In genomic region chr13:55368401-55368800, GRCm38 (mm10) we compare ENCODE assay signal across 29 mouse cellular contexts. TPM values are rescaled to one million over a fixed set of nuclear protein-coding genes. Genes with fewer than 3 reads are reported as not detected.
A peak's percentile ranks its signal among the peaks of the same experiment; 100 is the strongest.
DNase-seq lines count a peak whose midpoint lies in the region; ATAC-seq and TF ChIP-seq lines count a peak whose summit lies in the region.
"Had no signal": no experiment of that assay in that cellular context is flagged by ENCODE, and none has a peak within 500 bp of the region (broad histone marks: within the 10 kb centered on the region; RNA-seq: fewer than 3 reads in every experiment).

No protein-coding gene starts in this region.

- H3K4me2 ChIP-seq in intestine, postnatal 0 days (replicated peaks; ENCODE audit: low read depth) = no peak overlapping the region
- H3K4me2 ChIP-seq in intestine, embryonic 15.5 days (replicated peaks) = no peak overlapping the region
- no peak overlapping the region for H3K4me2 ChIP-seq in neural tube, embryonic 15.5 days
- H3K4me2 ChIP-seq: embryonic facial prominence, embryonic 15.5 days; heart, embryonic 15.5 days; limb, embryonic 13.5 days; midbrain, embryonic 13.5 days had no signal

- H3K36me3 ChIP-seq in intestine, postnatal 0 days (ENCODE audit: control insufficient read depth, insufficient read depth) = no peaks in the 10 kb centered on the region
- no peaks in the 10 kb centered on the region for H3K36me3 ChIP-seq in intestine, embryonic 15.5 days
- H3K36me3 ChIP-seq in splenic B cell, adult 2 months (ENCODE audit: control insufficient read depth, insufficient read depth, low read length, poor library complexity, severe bottlenecking) = no peaks in the 10 kb centered on the region
- H3K36me3 ChIP-seq in neural tube, embryonic 15.5 days = no peaks in the 10 kb centered on the region
- H3K36me3 ChIP-seq: embryonic facial prominence, embryonic 15.5 days; heart, embryonic 15.5 days; limb, embryonic 13.5 days; midbrain, embryonic 13.5 days had no signal

- H3K9ac ChIP-seq in intestine, postnatal 0 days (ENCODE audit: low read depth, low read length) = no peak overlapping the region
- no peak overlapping the region for H3K9ac ChIP-seq in intestine, embryonic 15.5 days
- H3K9ac ChIP-seq in neural tube, embryonic 15.5 days (replicated peaks) = no peak overlapping the region
- H3K9ac ChIP-seq: embryonic facial prominence, embryonic 15.5 days; forebrain, postnatal 0 days; heart, embryonic 15.5 days; limb, embryonic 13.5 days; midbrain, embryonic 13.5 days had no signal

- no peaks in the 10 kb centered on the region for H3K9me3 ChIP-seq in intestine, postnatal 0 days (ENCODE audit: control insufficient read depth)
- no peaks in the 10 kb centered on the region for H3K9me3 ChIP-seq in intestine, embryonic 15.5 days
- H3K9me3 ChIP-seq in neural tube, embryonic 15.5 days (replicated peaks) = no peaks in the 10 kb centered on the region
- H3K9me3 ChIP-seq: embryonic facial prominence, embryonic 15.5 days; heart, embryonic 15.5 days; limb, embryonic 13.5 days; midbrain, embryonic 13.5 days had no signal

- no peak overlapping the region for H3K4me3 ChIP-seq in intestine, postnatal 0 days (ENCODE audit: low read depth, low read length)
- no peak overlapping the region for H3K4me3 ChIP-seq in intestine, embryonic 15.5 days (replicated peaks)
- H3K4me3 ChIP-seq in layer of hippocampus, adult 2 months = no peak overlapping the region
- no peak overlapping the region for H3K4me3 ChIP-seq in neural tube, embryonic 15.5 days (replicated peaks)
- H3K4me3 ChIP-seq: embryonic facial prominence, embryonic 15.5 days; gastrocnemius, adult 2 months; heart, embryonic 15.5 days; limb, embryonic 13.5 days; midbrain, embryonic 13.5 days; myocyte had no signal

- no peak for DNase-seq in layer of hippocampus, adult 2 months (ENCODE audit: low spot score in 2 of 2)
- no peak for DNase-seq in layer of hippocampus, adult 9-10 months (ENCODE audit: low spot score)
- DNase-seq in A20 (ENCODE audit: low read depth, low spot score) = peak; percentile 64
- peak; percentile 19 for DNase-seq in splenic B cell, adult 2 months (ENCODE audit: low read depth, low spot score)
- no peak for DNase-seq in gastrocnemius, postnatal 10 days
- DNase-seq: adrenal gland, postnatal 36 days; cerebellum, adult 18-20 months; cerebellum, postnatal 36 days; forebrain, postnatal 0 days; gastrocnemius, adult 2 months; heart, adult 18-20 months; heart, postnatal 4 days; lung, postnatal 10 days; right cerebral cortex, postnatal 14 days had no signal

- no peaks in the 10 kb centered on the region for H3K27me3 ChIP-seq in intestine, postnatal 0 days (replicated peaks; ENCODE audit: control insufficient read depth, insufficient read depth, low read length)
- no peaks in the 10 kb centered on the region for H3K27me3 ChIP-seq in intestine, embryonic 15.5 days (replicated peaks)
- no peaks in the 10 kb centered on the region for H3K27me3 ChIP-seq in splenic B cell, adult 2 months (ENCODE audit: control insufficient read depth, insufficient read depth, low read length, poor library complexity, severe bottlenecking)
- H3K27me3 ChIP-seq in neural tube, embryonic 15.5 days (replicated peaks) = peaks cover 25% of the 10 kb centered on the region

- no peak overlapping the region for H3K27ac ChIP-seq in intestine, postnatal 0 days (ENCODE audit: low read depth, low read length)
- H3K27ac ChIP-seq in intestine, embryonic 15.5 days = no peak overlapping the region
- no peak overlapping the region; the same call in 1 of the 2 replicates for H3K27ac ChIP-seq in layer of hippocampus, adult 2 months
- H3K27ac ChIP-seq in neural tube, embryonic 15.5 days (replicated peaks) = no peak overlapping the region
- H3K27ac ChIP-seq: embryonic facial prominence, embryonic 15.5 days; gastrocnemius, adult 2 months; heart, embryonic 15.5 days; hindbrain, postnatal 0 days; limb, embryonic 13.5 days; midbrain, embryonic 13.5 days had no signal

- ATAC-seq in intestine, postnatal 0 days = no peak
- no peak for ATAC-seq in intestine, embryonic 15.5 days
- ATAC-seq in neural tube, embryonic 15.5 days (ENCODE audit: low FRiP score) = no peak
- ATAC-seq: forebrain, postnatal 0 days; hindbrain, postnatal 0 days; midbrain, embryonic 13.5 days had no signal

- WGBS in intestine, postnatal 0 days = 73% methylated on average over 7 of the region's 7 CpGs
- WGBS in intestine, embryonic 15.5 days = 75% methylated on average over 7 of the region's 7 CpGs
- 81% methylated on average over 7 of the region's 7 CpGs for WGBS in neural tube, embryonic 15.5 days

- no peaks in the 10 kb centered on the region for H3K4me1 ChIP-seq in intestine, postnatal 0 days (replicated peaks; ENCODE audit: control insufficient read depth, insufficient read depth, low read length)
- 0 out of 2 replicates have a peak, but pooled peaks cover 3% of the 10 kb centered on the region for H3K4me1 ChIP-seq in intestine, embryonic 15.5 days (replicated peaks)
- no peaks in the 10 kb centered on the region for H3K4me1 ChIP-seq in neural tube, embryonic 15.5 days
- H3K4me1 ChIP-seq: limb, embryonic 13.5 days; midbrain, embryonic 13.5 days had no signal

- TF ChIP-seq CTCF in intestine, postnatal 0 days (IDR thresholded peaks at IDR 0.05; ENCODE audit: low read depth) = peak; percentile 59
- TF ChIP-seq CTCF in layer of hippocampus, adult 2 months (conservative IDR thresholded peaks at IDR 0.05) = peak; percentile 19; the same call in 1 of the 2 replicates

RNA-seq across cellular contexts. Expression of gene Rgs14, which starts 1.1 kb away (rescaled TPM):
- polyA plus RNA-seq in intestine, postnatal 0 days (2015; fragmentation: Nextera tagmentation; extraction: Ambion mirVana) = 1.2 and 1.3 TPM in 2 replicates
- 0.85 and 1.2 TPM in 2 replicates for polyA plus RNA-seq in intestine, embryonic 15.5 days (2015; fragmentation: Nextera tagmentation; extraction: Ambion mirVana)
- 100 to 1,000 TPM; 113 to 119 TPM for total RNA-seq in layer of hippocampus, adult 2 months (2021)
- 0.81 and 2.6 TPM in 2 replicates for polyA plus RNA-seq in neural tube, embryonic 15.5 days (2015; fragmentation: Nextera tagmentation; extraction: Ambion mirVana)
- under 1 TPM; 0.19 to 0.36 TPM for total RNA-seq in gastrocnemius, postnatal 10 days (2021)

RNA-seq across cellular contexts. Expression of gene Lman2, which starts 5.8 kb away (rescaled TPM):
- 85.3 and 93.0 TPM in 2 replicates for polyA plus RNA-seq in intestine, postnatal 0 days (2015; fragmentation: Nextera tagmentation; extraction: Ambion mirVana)
- polyA plus RNA-seq in intestine, embryonic 15.5 days (2015; fragmentation: Nextera tagmentation; extraction: Ambion mirVana) = 121 and 128 TPM in 2 replicates
- total RNA-seq in layer of hippocampus, adult 2 months (2021) = 10 to 100 TPM; 66.2 to 66.8 TPM
- 44.9 and 57.7 TPM in 2 replicates for polyA plus RNA-seq in neural tube, embryonic 15.5 days (2015; fragmentation: Nextera tagmentation; extraction: Ambion mirVana)
- 10 to 100 TPM; 37.0 to 45.1 TPM for total RNA-seq in gastrocnemius, postnatal 10 days (2021)

RNA-seq across cellular contexts. Expression of gene Slc34a1, which starts 29.6 kb away (rescaled TPM):
- polyA plus RNA-seq in intestine, postnatal 0 days (2015; fragmentation: Nextera tagmentation; extraction: Ambion mirVana) = 0.04 and 0.16 TPM in 2 replicates
- polyA plus RNA-seq in intestine, embryonic 15.5 days (2015; fragmentation: Nextera tagmentation; extraction: Ambion mirVana) = not detected in 2 replicates
- under 1 TPM in 1 of 2 experiments, not detected in 1; 0.15 TPM for total RNA-seq in layer of hippocampus, adult 2 months (2021)
- 0.20 TPM in 1 of 2 replicates, not detected in the other for polyA plus RNA-seq in neural tube, embryonic 15.5 days (2015; fragmentation: Nextera tagmentation; extraction: Ambion mirVana)
- under 1 TPM in 1 of 2 experiments, not detected in 1; 0.11 TPM for total RNA-seq in gastrocnemius, postnatal 10 days (2021)
- total RNA-seq: adrenal gland, postnatal 36 days; gastrocnemius, adult 2 months; heart, adult 18-20 months; heart, postnatal 4 days; hindbrain, postnatal 0 days; layer of hippocampus, postnatal 25 days; left cerebral cortex, postnatal 10 days had no signal
- polyA plus RNA-seq: forebrain, postnatal 0 days; heart, embryonic 15.5 days; hindbrain, postnatal 0 days; liver, embryonic 16.5 days; midbrain, embryonic 13.5 days had no signal

RNA-seq across cellular contexts. Expression of gene Mxd3, which starts 38.8 kb away (rescaled TPM):
- polyA plus RNA-seq in intestine, postnatal 0 days (2015; fragmentation: Nextera tagmentation; extraction: Ambion mirVana) = 7.8 and 8.5 TPM in 2 replicates
- polyA plus RNA-seq in intestine, embryonic 15.5 days (2015; fragmentation: Nextera tagmentation; extraction: Ambion mirVana) = 22.3 and 26.0 TPM in 2 replicates
- 1 to 10 TPM; 1.2 to 1.8 TPM for total RNA-seq in layer of hippocampus, adult 2 months (2021)
- polyA plus RNA-seq in neural tube, embryonic 15.5 days (2015; fragmentation: Nextera tagmentation; extraction: Ambion mirVana) = 9.3 and 11.4 TPM in 2 replicates
- 1 to 10 TPM; 6.2 to 7.8 TPM for total RNA-seq in gastrocnemius, postnatal 10 days (2021)
- total RNA-seq: gastrocnemius, adult 2 months had no signal

RNA-seq across cellular contexts. Expression of gene Pfn3, which starts 46.6 kb away (rescaled TPM):
- polyA plus RNA-seq in intestine, postnatal 0 days (2015; fragmentation: Nextera tagmentation; extraction: Ambion mirVana) = not detected in 2 replicates
- not detected in 2 replicates for polyA plus RNA-seq in intestine, embryonic 15.5 days (2015; fragmentation: Nextera tagmentation; extraction: Ambion mirVana)
- not detected for total RNA-seq in layer of hippocampus, adult 2 months (2021)
- 0.50 and 1.4 TPM in 2 replicates for polyA plus RNA-seq in neural tube, embryonic 15.5 days (2015; fragmentation: Nextera tagmentation; extraction: Ambion mirVana)
- not detected for total RNA-seq in gastrocnemius, postnatal 10 days (2021)
- total RNA-seq: adrenal gland, postnatal 36 days; forebrain, postnatal 0 days; gastrocnemius, adult 2 months; heart, adult 18-20 months; heart, postnatal 4 days; layer of hippocampus, postnatal 25 days; megakaryocyte progenitor cell, adult 5-6 weeks had no signal
- polyA plus RNA-seq: embryonic facial prominence, embryonic 15.5 days; heart, embryonic 15.5 days; large intestine, adult 2 months; liver, embryonic 16.5 days; midbrain, embryonic 13.5 days; myocyte; spleen, adult 2 months had no signal

Comparison
In these comparisons a context has a peak if more than half of its experiments do, and no peak if none do; other contexts are left out.
1. DNase-seq: peak in A20 (single experiment) and splenic B cell, adult 2 months (single experiment); none in layer of hippocampus, adult 2 months (0 of 2), layer of hippocampus, adult 9-10 months (single experiment) and gastrocnemius, postnatal 10 days (single experiment).